Mouse (Mus musculus) hindbrain, embryonic 12.5 days (tissue): ENCODE data around the gene Catsper4. TPM values are rescaled to one million over a fixed set of nuclear protein-coding genes. Genes with fewer than 3 reads are reported as not detected.
"Not testable (repeated sequence)": the region's sequence is repeated elsewhere in the genome, so short reads cannot be mapped to it uniquely, and the experiment has no call there.

Experiments
- ATAC-seq: fragments of 200-750 bp; cut with Nextera tagmentation; 2 replicates; pipeline ENCODE4 v1.8.0; 2017; ENCODE audit warnings: moderate TSS enrichment; ENCODE audit not compliant: low FRiP score
- H3K27ac ChIP-seq: fragments of 300-500 bp; sonication (generic); 2 replicates; pipeline ENCODE4 v1.5.1; 2016; ENCODE audit warnings: mild to moderate bottlenecking
- H3K27me3 ChIP-seq: fragments of 300-500 bp; sonication (generic); 2 replicates; pipeline ENCODE4 v1.6.1; 2016; ENCODE audit warnings: mild to moderate bottlenecking
- H3K36me3 ChIP-seq: fragments of 300-500 bp; sonication (generic); 2 replicates; pipeline ENCODE4 v1.6.1; 2016; ENCODE audit warnings: mild to moderate bottlenecking
- H3K4me1 ChIP-seq: fragments of 300-500 bp; sonication (generic); 2 replicates; pipeline ENCODE4 v1.6.1; 2016
- H3K4me2 ChIP-seq: fragments of 300-500 bp; sonication (generic); replicated peaks from 2 replicates; pipeline ENCODE4 v1.6.1; 2016; ENCODE audit warnings: mild to moderate bottlenecking
- H3K4me3 ChIP-seq: fragments of 300-500 bp; sonication (generic); 2 replicates; pipeline ENCODE4 v1.5.1; 2016; ENCODE audit warnings: mild to moderate bottlenecking
- H3K9ac ChIP-seq: fragments of 300-500 bp; sonication (generic); 2 replicates; pipeline ENCODE4 v1.6.1; 2016; ENCODE audit warnings: mild to moderate bottlenecking, moderate library complexity
- H3K9me3 ChIP-seq: fragments of 300-500 bp; sonication (generic); replicated peaks from 2 replicates; pipeline ENCODE4 v1.6.1; 2016; ENCODE audit warnings: mild to moderate bottlenecking
- WGBS: fragments of 180-500 bp; shearing (Covaris S2); methylation state at CpG from one replicate; pipeline ENCODE4 v1.1.7; 2016; 5-methylcytosine and 5-hydroxymethylcytosine counted together
- polyA plus RNA-seq: library from polyadenylated mRNA; unstranded; fragments of >200 nt; fragmentation: Nextera tagmentation; extraction: Ambion mirVana; gene quantifications from 2 replicates; pipeline ENCODE4 v1.2.1, GENCODE M21; 2016

Gene Catsper4
- polyA plus RNA-seq = not detected in 2 replicates

- Histone ChIP-seq H3K27me3 (0 out of 2 replicates have a peak, but pooled peaks cover 2% of the 10 kb centered on the region), H3K4me3 (no peak within 1 kb of the TSS), H3K36me3 (no peaks in the 10 kb centered on the region), H3K9me3 (no peaks in the 10 kb centered on the region), H3K4me2 (no peak within 1 kb of the TSS), H3K27ac (no peak within 1 kb of the TSS), H3K4me1 (no peaks in the 10 kb centered on the region), H3K9ac (no peak within 1 kb of the TSS)
- 66% methylated on average over 8 of the region's 8 CpGs for WGBS
- no peak for ATAC-seq
Measured at GRCm38 (mm10) chr4:134227194-134227593, at the start of gene Catsper4. Gene Catsper4 (minus strand): TSS chr4:134227383.

GRCm38 (mm10) chr4:134273417-134274345 lies 46.5 kb upstream of the Catsper4 start:
- no peaks in the 10 kb centered on the region for H3K27me3 ChIP-seq
- no peaks in the 10 kb centered on the region for H3K9me3 ChIP-seq
- no peaks in the 10 kb centered on the region for H3K4me1 ChIP-seq
- 0 out of 2 replicates have a peak overlapping the region, but pooled peaks have one; percentile 13 for H3K9ac ChIP-seq
- no peak overlapping the region for H3K4me3 ChIP-seq
- ATAC-seq = no peak
- H3K36me3 ChIP-seq = peaks cover 25% of the 10 kb centered on the region
- 6% methylated on average over 14 of the region's 14 CpGs for WGBS
- H3K4me2 ChIP-seq = peak overlapping the region; percentile 11; the same call in 1 of the 2 replicates
- no peak overlapping the region for H3K27ac ChIP-seq

GRCm38 (mm10) chr4:134272731-134273416 lies 45.7 kb upstream of the Catsper4 start:
- H3K9me3 ChIP-seq = no peaks in the 10 kb centered on the region
- no peak for ATAC-seq
- WGBS = 32% methylated on average over 12 of the region's 13 CpGs
- H3K36me3 ChIP-seq = peaks cover 20% of the 10 kb centered on the region
- H3K9ac ChIP-seq = no peak overlapping the region
- no peak overlapping the region for H3K27ac ChIP-seq
- no peaks in the 10 kb centered on the region for H3K27me3 ChIP-seq
- peak overlapping the region; percentile 11; the same call in 1 of the 2 replicates for H3K4me2 ChIP-seq
- H3K4me1 ChIP-seq = no peaks in the 10 kb centered on the region
- H3K4me3 ChIP-seq = no peak overlapping the region

- no peak for ATAC-seq
- Histone ChIP-seq H3K27ac (no peak overlapping the region), H3K9me3 (no peaks in the 10 kb centered on the region), H3K4me3 (no peak overlapping the region), H3K27me3 (no peaks in the 10 kb centered on the region), H3K4me1 (no peaks in the 10 kb centered on the region), H3K36me3 (peaks cover 11% of the 10 kb centered on the region), H3K4me2 (no peak overlapping the region), H3K9ac (no peak overlapping the region)
- 80% methylated on average over 7 of the region's 7 CpGs for WGBS
Measured at GRCm38 (mm10) chr4:134271979-134272378, 44.8 kb upstream of the Catsper4 start.

- not testable (repeated sequence) for H3K9me3 ChIP-seq, H3K9ac ChIP-seq, H3K4me2 ChIP-seq, H3K36me3 ChIP-seq, H3K27ac ChIP-seq, H3K4me3 ChIP-seq, H3K4me1 ChIP-seq, ATAC-seq, H3K27me3 ChIP-seq
Measured at GRCm38 (mm10) chr4:134269622-134270021, 42.4 kb upstream of the Catsper4 start.

GRCm38 (mm10) chr4:134268102-134268655 lies 41.0 kb upstream of the Catsper4 start:
- Histone ChIP-seq H3K9me3 (no peaks in the 10 kb centered on the region), H3K4me2 (no peak overlapping the region), H3K27ac (no peak overlapping the region), H3K9ac (no peak overlapping the region), H3K4me1 (no peaks in the 10 kb centered on the region), H3K36me3 (no peaks in the 10 kb centered on the region), H3K27me3 (no peaks in the 10 kb centered on the region), H3K4me3 (no peak overlapping the region)
- WGBS = 88% methylated on average over 19 of the region's 19 CpGs
- no peak for ATAC-seq

GRCm38 (mm10) chr4:134265860-134266585 lies 38.8 kb upstream of the Catsper4 start:
- Histone ChIP-seq H3K27me3 (no peaks in the 10 kb centered on the region), H3K9ac (no peak overlapping the region), H3K36me3 (no peaks in the 10 kb centered on the region), H3K4me1 (no peaks in the 10 kb centered on the region), H3K9me3 (no peaks in the 10 kb centered on the region), H3K4me2 (no peak overlapping the region), H3K4me3 (no peak overlapping the region), H3K27ac (no peak overlapping the region)
- 62% methylated on average over 9 of the region's 9 CpGs for WGBS
- ATAC-seq = no peak

GRCm38 (mm10) chr4:134263191-134263590 lies 36.0 kb upstream of the Catsper4 start:
- Histone ChIP-seq H3K27me3 (no peaks in the 10 kb centered on the region), H3K9me3 (no peaks in the 10 kb centered on the region), H3K27ac (no peak overlapping the region), H3K4me2 (no peak overlapping the region), H3K36me3 (no peaks in the 10 kb centered on the region), H3K4me1 (no peaks in the 10 kb centered on the region), H3K9ac (no peak overlapping the region), H3K4me3 (no peak overlapping the region)
- no peak for ATAC-seq
- 42% methylated on average over 6 of the region's 6 CpGs for WGBS

GRCm38 (mm10) chr4:134258354-134258753 lies 31.2 kb upstream of the Catsper4 start:
- no peaks in the 10 kb centered on the region for H3K9me3 ChIP-seq

GRCm38 (mm10) chr4:134257198-134258009 lies 30.2 kb upstream of the Catsper4 start:
- H3K9me3 ChIP-seq = no peaks in the 10 kb centered on the region
- peaks cover 38% of the 10 kb centered on the region for H3K27me3 ChIP-seq
- ATAC-seq = no peak
- no peak overlapping the region for H3K4me2 ChIP-seq
- WGBS = 6% methylated on average over 11 of the region's 11 CpGs
- no peak overlapping the region for H3K4me3 ChIP-seq
- H3K9ac ChIP-seq = no peak overlapping the region
- H3K4me1 ChIP-seq = peaks cover 49% of the 10 kb centered on the region
- no peak overlapping the region for H3K27ac ChIP-seq
- no peaks in the 10 kb centered on the region for H3K36me3 ChIP-seq

More at GRCm38 (mm10) chr4:134258354-134258753, 31.2 kb upstream of the Catsper4 start:
- 69% methylated on average over 11 of the region's 11 CpGs for WGBS
- no peak overlapping the region for H3K4me2 ChIP-seq
- H3K4me1 ChIP-seq = peaks cover 39% of the 10 kb centered on the region
- no peaks in the 10 kb centered on the region for H3K36me3 ChIP-seq
- H3K27ac ChIP-seq = no peak overlapping the region
- no peak for ATAC-seq
- peaks cover 29% of the 10 kb centered on the region for H3K27me3 ChIP-seq
- H3K9ac ChIP-seq = no peak overlapping the region
- H3K4me3 ChIP-seq = no peak overlapping the region
